Comparison of ENCODE assay signal across 8 mouse cellular contexts in the genomic region with DNA sequence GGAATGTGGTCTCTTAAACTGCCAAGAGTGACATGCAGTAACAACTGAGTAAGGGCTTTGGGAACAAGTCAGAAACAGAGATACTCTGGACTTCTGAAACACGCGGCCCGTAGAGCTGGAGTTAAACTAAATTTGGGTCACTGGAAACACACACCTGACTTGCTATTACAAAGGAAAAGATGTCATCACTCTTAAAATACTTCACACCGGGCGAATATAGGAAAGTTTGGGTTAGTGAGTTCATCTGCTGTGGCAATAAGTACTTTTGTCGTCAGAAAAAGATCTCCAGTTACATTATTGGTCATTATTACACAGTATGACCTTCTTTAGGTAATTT. TPM values are rescaled to one million over a fixed set of nuclear protein-coding genes. Genes with fewer than 3 reads are reported as not detected.
DNase-seq lines count a peak whose midpoint lies in the region; ATAC-seq and TF ChIP-seq lines count a peak whose summit lies in the region.

No protein-coding gene starts in this region.

- H3K9ac ChIP-seq in kidney, postnatal 0 days (ENCODE audit: low read depth, low read length) = no peak overlapping the region; the same call in 1 of the 2 replicates
- H3K9ac ChIP-seq in embryonic facial prominence, embryonic 13.5 days = peak overlapping the region; percentile 88
- no peak overlapping the region for H3K9ac ChIP-seq in intestine, postnatal 0 days (ENCODE audit: low read depth, low read length)
- peak overlapping the region; percentile 94 for H3K9ac ChIP-seq in neural tube, embryonic 12.5 days

- H3K36me3 ChIP-seq in kidney, postnatal 0 days (ENCODE audit: insufficient read depth, low read length) = no peaks in the 10 kb centered on the region
- no peaks in the 10 kb centered on the region for H3K36me3 ChIP-seq in embryonic facial prominence, embryonic 13.5 days
- H3K36me3 ChIP-seq in intestine, postnatal 0 days (ENCODE audit: control insufficient read depth, insufficient read depth) = no peaks in the 10 kb centered on the region
- 0 out of 2 replicates have a peak, but pooled peaks cover 3% of the 10 kb centered on the region for H3K36me3 ChIP-seq in neural tube, embryonic 12.5 days

- no peak for ATAC-seq in kidney, postnatal 0 days (replicated peaks; ENCODE audit: low FRiP score, low read depth)
- ATAC-seq in embryonic facial prominence, embryonic 13.5 days (ENCODE audit: insufficient number of reproducible peaks, insufficient read depth, low FRiP score, low TSS enrichment, low read depth) = no peak
- ATAC-seq in intestine, postnatal 0 days = no peak
- no peak for ATAC-seq in neural tube, embryonic 12.5 days (ENCODE audit: low FRiP score, low read depth)

- 0% methylated on average over 6 of the region's 6 CpGs for WGBS in kidney, postnatal 0 days
- 3% methylated on average over 6 of the region's 6 CpGs for WGBS in embryonic facial prominence, embryonic 13.5 days
- 3% methylated on average over 6 of the region's 6 CpGs for WGBS in intestine, postnatal 0 days
- 2% methylated on average over 6 of the region's 6 CpGs for WGBS in neural tube, embryonic 12.5 days

- DNase-seq in kidney, postnatal 0 days (ENCODE audit: low spot score) = no peak
- DNase-seq in kidney, adult 9 months = no peak
- DNase-seq in cerebellum, adult 9-11 months = no peak
- DNase-seq in adrenal gland, postnatal 10 days = no peak
- DNase-seq in urinary bladder, adult 2 months (ENCODE audit: low spot score) = no peak

- H3K27ac ChIP-seq in kidney, postnatal 0 days = no peak overlapping the region
- no peak overlapping the region for H3K27ac ChIP-seq in embryonic facial prominence, embryonic 13.5 days
- H3K27ac ChIP-seq in intestine, postnatal 0 days (ENCODE audit: low read depth, low read length) = no peak overlapping the region
- peak overlapping the region; percentile 96; the same call in 1 of the 2 replicates for H3K27ac ChIP-seq in neural tube, embryonic 12.5 days

- no peaks in the 10 kb centered on the region for H3K27me3 ChIP-seq in kidney, postnatal 0 days (ENCODE audit: insufficient read depth, low read length)
- H3K27me3 ChIP-seq in embryonic facial prominence, embryonic 13.5 days = peaks cover 11% of the 10 kb centered on the region
- H3K27me3 ChIP-seq in intestine, postnatal 0 days (replicated peaks; ENCODE audit: control insufficient read depth, insufficient read depth, low read length) = peaks cover 28% of the 10 kb centered on the region; the same call in 1 of the 2 replicates
- H3K27me3 ChIP-seq in neural tube, embryonic 12.5 days (replicated peaks) = no peaks in the 10 kb centered on the region

- H3K4me3 ChIP-seq in kidney, postnatal 0 days (replicated peaks; ENCODE audit: low read depth, low read length) = peak overlapping the region; percentile 85
- peak overlapping the region; percentile 84 for H3K4me3 ChIP-seq in embryonic facial prominence, embryonic 13.5 days
- peak overlapping the region; percentile 76 for H3K4me3 ChIP-seq in intestine, postnatal 0 days (ENCODE audit: low read depth, low read length)
- peak overlapping the region; percentile 89 for H3K4me3 ChIP-seq in neural tube, embryonic 12.5 days

- peak overlapping the region; percentile 97 for H3K4me2 ChIP-seq in kidney, postnatal 0 days (ENCODE audit: low read length)
- H3K4me2 ChIP-seq in embryonic facial prominence, embryonic 13.5 days = peak overlapping the region; percentile 88
- H3K4me2 ChIP-seq in intestine, postnatal 0 days (replicated peaks; ENCODE audit: low read depth) = peak overlapping the region; percentile 98
- peak overlapping the region; percentile 69 for H3K4me2 ChIP-seq in neural tube, embryonic 12.5 days (replicated peaks)

- no peak for TF ChIP-seq CTCF in kidney, postnatal 0 days (IDR thresholded peaks at IDR 0.05; ENCODE audit: low read depth)
- TF ChIP-seq CTCF in intestine, postnatal 0 days (IDR thresholded peaks at IDR 0.05; ENCODE audit: low read depth) = no peak

- H3K9me3 ChIP-seq in kidney, postnatal 0 days (replicated peaks; ENCODE audit: low read length) = no peaks in the 10 kb centered on the region
- H3K9me3 ChIP-seq in embryonic facial prominence, embryonic 13.5 days = no peaks in the 10 kb centered on the region
- no peaks in the 10 kb centered on the region for H3K9me3 ChIP-seq in intestine, postnatal 0 days (ENCODE audit: control insufficient read depth)
- no peaks in the 10 kb centered on the region for H3K9me3 ChIP-seq in neural tube, embryonic 12.5 days

- H3K4me1 ChIP-seq in kidney, postnatal 0 days (replicated peaks; ENCODE audit: insufficient read depth, low read length) = no peaks in the 10 kb centered on the region
- H3K4me1 ChIP-seq in embryonic facial prominence, embryonic 13.5 days = peaks cover 9% of the 10 kb centered on the region
- no peaks in the 10 kb centered on the region for H3K4me1 ChIP-seq in intestine, postnatal 0 days (replicated peaks; ENCODE audit: control insufficient read depth, insufficient read depth, low read length)
- H3K4me1 ChIP-seq in neural tube, embryonic 12.5 days = peaks cover 5% of the 10 kb centered on the region; the same call in 1 of the 2 replicates

RNA-seq across cellular contexts. Expression of gene Satb1, which starts 19.3 kb away (rescaled TPM):
- polyA plus RNA-seq in kidney, postnatal 0 days (2015; fragmentation: Nextera tagmentation; extraction: Ambion mirVana) = 5.5 TPM in 2 replicates
- polyA plus RNA-seq in embryonic facial prominence, embryonic 13.5 days (2015; fragmentation: Nextera tagmentation; extraction: Ambion mirVana) = 18.0 and 20.2 TPM in 2 replicates
- polyA plus RNA-seq in intestine, postnatal 0 days (2015; fragmentation: Nextera tagmentation; extraction: Ambion mirVana) = 2.0 and 2.4 TPM in 2 replicates
- polyA plus RNA-seq in neural tube, embryonic 12.5 days (2016; fragmentation: Nextera tagmentation; extraction: Ambion mirVana) = 36.5 and 37.1 TPM in 2 replicates
- total RNA-seq in adrenal gland, postnatal 10 days (2021) = 10 to 100 TPM; 26.4 to 27.5 TPM
- polyA plus RNA-seq in urinary bladder, adult 2 months (2012; rRNA removed) = 24.1 and 37.3 TPM in 2 replicates

Comparison
In these comparisons a context has a peak if more than half of its experiments do, and no peak if none do; other contexts are left out.
1. H3K9ac ChIP-seq: peak in embryonic facial prominence, embryonic 13.5 days (single experiment) and neural tube, embryonic 12.5 days (single experiment); none in kidney, postnatal 0 days (single experiment) and intestine, postnatal 0 days (single experiment).
2. Peak in every context shown above with its lines, with median percentiles within 50 percentile points of each other: H3K4me2 ChIP-seq and H3K4me3 ChIP-seq.